Mouse (Mus musculus): Measurements from ENCODE around the gene Fgd2.
"Not testable (repeated sequence)": the region's sequence is repeated elsewhere in the genome, so short reads cannot be mapped to it uniquely, and the experiment has no call there.

Fgd2 gene

GRCm38 (mm10) chr17:29361982-29362691 lies 1.4 kb downstream of the Fgd2 start:
- DNase-seq (ENCODE audit: low spot score in 2 of 2) = peak in 1 of 2 experiments; percentile 56

DNA sequence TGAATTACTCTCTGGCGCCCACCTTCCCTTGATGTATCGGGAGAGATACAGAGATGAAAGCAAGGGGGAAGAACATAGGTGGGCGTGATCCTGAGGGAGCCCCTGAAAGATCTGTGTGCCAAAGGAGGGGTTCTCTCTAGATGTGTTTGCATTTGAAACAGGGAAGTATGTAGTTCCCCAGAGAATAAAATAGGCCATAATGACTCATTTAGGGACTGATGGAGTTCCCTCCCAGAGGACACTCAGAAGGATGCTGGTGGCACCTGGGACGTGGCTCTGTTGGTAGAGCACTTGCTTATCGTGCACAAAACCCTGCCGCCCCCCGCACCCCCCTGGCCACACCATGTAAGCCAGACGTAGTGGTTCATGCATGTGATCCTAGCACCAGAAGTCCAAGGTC lies 2.4 kb downstream of the Fgd2 start:
- no peak for DNase-seq (ENCODE audit: low spot score in 2 of 2)

DNA sequence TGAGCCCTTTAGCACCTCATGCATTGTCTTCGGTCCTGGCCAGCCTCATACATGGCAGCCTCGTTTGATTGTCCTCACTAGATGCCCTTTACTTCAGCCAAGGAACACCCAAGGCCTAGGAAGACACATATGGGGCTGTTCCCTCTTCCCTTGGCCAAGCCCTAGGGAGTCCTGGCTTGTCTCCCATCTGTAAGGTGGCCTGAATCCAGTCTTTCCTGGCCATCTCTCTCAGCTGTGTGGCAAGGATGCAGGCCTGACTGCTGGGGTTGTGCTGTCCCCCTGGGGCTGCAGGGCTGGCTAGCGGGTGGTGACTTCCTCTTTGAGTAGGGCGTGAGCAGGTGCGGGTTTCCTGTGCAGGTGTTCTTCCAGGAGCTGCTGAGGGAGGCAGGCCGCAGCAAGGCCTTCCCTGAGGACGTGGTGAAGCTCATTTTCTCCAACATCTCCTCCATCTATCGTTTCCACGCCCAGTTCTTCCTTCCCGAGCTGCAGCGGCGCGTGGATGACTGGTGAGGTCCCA lies 4.4 kb downstream of the Fgd2 start:
- no peak for DNase-seq (ENCODE audit: low spot score in 2 of 2)

DNA sequence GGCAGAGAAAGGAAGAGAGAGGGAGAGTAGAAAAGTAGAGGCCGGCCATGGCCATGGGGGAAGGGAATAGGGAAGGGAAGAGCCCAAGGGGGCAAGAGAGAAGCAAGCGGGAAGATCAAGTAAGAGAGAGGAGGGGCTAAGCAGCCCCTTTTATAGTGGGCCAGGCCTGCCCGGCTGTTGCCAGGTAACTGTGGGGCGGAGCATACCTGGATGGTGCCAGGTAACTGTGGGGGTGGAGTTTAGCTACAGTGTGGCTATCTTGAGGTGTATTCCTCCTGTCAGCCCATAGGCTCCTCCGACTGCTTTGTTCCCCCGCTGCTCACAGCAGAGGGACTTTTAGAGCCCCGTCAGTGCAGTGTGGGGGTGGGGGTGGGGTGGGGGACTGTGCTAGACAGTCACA lies 8.0 kb downstream of the Fgd2 start:
- no peak for DNase-seq (ENCODE audit: low spot score in 2 of 2)

DNA sequence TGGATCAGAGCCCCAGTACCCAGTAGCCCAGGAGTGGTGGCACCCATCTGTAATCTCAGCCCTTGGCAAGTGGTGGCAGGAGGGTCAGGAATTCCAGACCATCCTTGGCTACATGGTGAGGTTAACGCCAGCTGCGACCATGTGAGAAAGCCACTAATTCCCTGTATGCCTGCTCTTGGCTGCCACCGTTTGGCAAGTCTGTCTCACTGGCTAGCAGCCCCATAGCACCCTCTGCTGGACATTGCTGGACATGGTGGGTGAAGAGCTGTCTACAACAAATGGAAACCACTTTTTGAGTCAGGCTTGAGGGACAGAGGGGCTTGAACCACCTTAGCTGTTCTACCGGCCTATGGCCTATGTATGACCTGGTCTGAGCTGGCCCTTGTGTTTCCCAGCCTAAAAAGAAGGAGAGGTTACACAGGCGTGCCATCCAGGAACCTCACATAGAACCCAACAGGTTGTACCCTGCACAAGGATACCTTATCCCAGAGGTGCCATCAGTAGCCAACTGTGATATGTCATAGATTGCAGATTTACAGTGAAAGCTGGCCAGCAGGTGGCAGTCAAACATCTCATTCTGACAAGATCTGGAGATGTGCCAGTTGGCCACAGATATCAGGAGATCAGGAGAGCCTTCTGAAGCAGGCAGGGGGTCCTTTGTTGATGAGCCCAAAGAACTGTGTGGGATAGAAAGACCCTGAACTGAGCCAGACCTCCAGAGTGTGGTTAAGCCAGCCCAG lies 10.4 kb downstream of the Fgd2 start:
- peak; percentile 92 to 94 for DNase-seq (ENCODE audit: low spot score in 2 of 2)

- no peak for DNase-seq (ENCODE audit: low spot score in 2 of 2)
Observed at GRCm38 (mm10) chr17:29375871-29376270, 15.2 kb downstream of the Fgd2 start.

GRCm38 (mm10) chr17:29378056-29378455 lies 17.3 kb downstream of the Fgd2 start:
- DNase-seq (ENCODE audit: low spot score in 2 of 2) = no peak

- no peak for DNase-seq (ENCODE audit: low spot score in 2 of 2)
Observed at GRCm38 (mm10) chr17:29380241-29380640, 19.5 kb downstream of the Fgd2 start.

GRCm38 (mm10) chr17:29381472-29381871 lies 20.8 kb downstream of the Fgd2 start:
- peak in 1 of 2 experiments; percentile 64 for DNase-seq (ENCODE audit: low spot score in 2 of 2)

- DNase-seq (ENCODE audit: low spot score in 2 of 2) = no peak
Observed at GRCm38 (mm10) chr17:29382417-29382816, 21.7 kb downstream of the Fgd2 start.

GRCm38 (mm10) chr17:29383923-29384322 lies 23.2 kb downstream of the Fgd2 start:
- DNase-seq (ENCODE audit: low spot score in 2 of 2) = no peak

DNA sequence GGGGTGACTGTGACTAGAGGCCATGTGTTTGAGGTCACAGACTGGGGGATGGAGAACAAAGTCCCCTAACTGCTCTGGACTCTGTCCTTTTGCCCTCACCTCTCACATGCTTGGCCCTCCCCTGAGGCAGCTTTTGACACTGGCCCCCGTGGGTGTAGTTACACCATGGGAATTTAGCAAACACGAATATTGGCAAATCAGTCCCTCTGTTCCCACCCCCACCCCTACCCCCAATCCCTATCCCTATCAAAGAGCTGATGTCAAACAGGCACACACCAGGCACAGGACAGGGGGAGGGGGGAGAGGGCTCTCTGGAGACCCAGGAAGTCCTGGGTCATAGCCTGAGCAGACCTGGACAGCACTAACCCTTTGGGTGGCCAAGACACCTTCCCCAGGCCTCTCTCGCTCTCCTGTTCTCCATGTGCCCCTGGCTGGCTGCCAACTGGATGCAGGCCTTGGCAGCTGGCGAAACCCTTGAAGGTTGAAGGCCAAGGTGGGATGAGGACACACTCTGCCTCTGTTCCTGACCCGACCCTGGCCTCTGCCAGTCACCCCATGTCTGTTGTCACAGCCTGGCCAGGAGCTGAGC lies 24.2 kb downstream of the Fgd2 start:
- DNase-seq (ENCODE audit: low spot score in 2 of 2) = no peak

- DNase-seq (ENCODE audit: low spot score in 2 of 2) = no peak
Observed at GRCm38 (mm10) chr17:29385746-29386145, 25.0 kb downstream of the Fgd2 start.

GRCm38 (mm10) chr17:29388978-29389377 lies 28.3 kb downstream of the Fgd2 start:
- DNase-seq (ENCODE audit: low spot score in 2 of 2) = no peak

- DNase-seq (ENCODE audit: low spot score in 2 of 2) = no peak
Observed at GRCm38 (mm10) chr17:29391280-29391679, 30.6 kb downstream of the Fgd2 start.

GRCm38 (mm10) chr17:29393335-29394089 lies 32.8 kb downstream of the Fgd2 start:
- no peak for DNase-seq (ENCODE audit: low spot score in 2 of 2)

- no peak for DNase-seq (ENCODE audit: low spot score in 2 of 2)
Observed at GRCm38 (mm10) chr17:29394106-29394760, 33.5 kb downstream of the Fgd2 start.

- not testable (repeated sequence) for DNase-seq (ENCODE audit: low spot score in 2 of 2)
Observed at GRCm38 (mm10) chr17:29394761-29395160, 34.0 kb downstream of the Fgd2 start.

- peak in 1 of 2 experiments; percentile 40 for DNase-seq (ENCODE audit: low spot score in 2 of 2)
Observed at GRCm38 (mm10) chr17:29395381-29395780, 34.7 kb downstream of the Fgd2 start.

GRCm38 (mm10) chr17:29396056-29396799 lies 35.5 kb downstream of the Fgd2 start:
- DNase-seq (ENCODE audit: low spot score in 2 of 2) = no peak

DNA sequence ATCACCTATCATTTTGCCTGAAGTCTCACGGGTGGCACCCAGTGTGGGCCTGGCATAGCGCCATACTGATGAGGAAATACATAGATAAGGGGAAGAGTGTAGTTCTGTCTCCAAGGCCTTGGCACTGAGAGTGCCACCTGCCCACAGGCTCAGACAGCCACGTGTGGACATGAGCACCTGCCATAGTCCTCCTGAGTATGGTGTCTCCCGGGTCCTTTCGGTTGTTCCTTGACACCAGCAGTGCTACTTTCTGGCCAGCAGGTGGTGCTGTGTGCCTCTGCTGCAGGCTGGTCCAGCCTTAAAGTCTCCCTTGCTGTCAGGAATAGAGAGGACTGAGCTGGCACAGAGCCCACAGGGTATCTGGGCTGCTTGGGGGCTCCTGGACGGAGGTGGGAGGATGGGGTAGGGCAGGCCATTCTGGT lies 36.1 kb downstream of the Fgd2 start:
- peak; percentile 84 to 88 for DNase-seq (ENCODE audit: low spot score in 2 of 2)

Measured in right cerebral cortex, postnatal 10 days (tissue).